Mouse (Mus musculus) ES-CJ7 (cell line): ENCODE data around the gene Aldh3a2.
A peak's percentile ranks its signal among the peaks of the same experiment; 100 is the strongest.
"Not testable (repeated sequence)": the region's sequence is repeated elsewhere in the genome, so short reads cannot be mapped to it uniquely, and the experiment has no call there.

Experiments used
- DNase-seq: peaks from one replicate; pipeline ENCODE4 v3.0.0; 2011; ENCODE audit warnings: low read depth, low spot score

The Aldh3a2 gene

DNA sequence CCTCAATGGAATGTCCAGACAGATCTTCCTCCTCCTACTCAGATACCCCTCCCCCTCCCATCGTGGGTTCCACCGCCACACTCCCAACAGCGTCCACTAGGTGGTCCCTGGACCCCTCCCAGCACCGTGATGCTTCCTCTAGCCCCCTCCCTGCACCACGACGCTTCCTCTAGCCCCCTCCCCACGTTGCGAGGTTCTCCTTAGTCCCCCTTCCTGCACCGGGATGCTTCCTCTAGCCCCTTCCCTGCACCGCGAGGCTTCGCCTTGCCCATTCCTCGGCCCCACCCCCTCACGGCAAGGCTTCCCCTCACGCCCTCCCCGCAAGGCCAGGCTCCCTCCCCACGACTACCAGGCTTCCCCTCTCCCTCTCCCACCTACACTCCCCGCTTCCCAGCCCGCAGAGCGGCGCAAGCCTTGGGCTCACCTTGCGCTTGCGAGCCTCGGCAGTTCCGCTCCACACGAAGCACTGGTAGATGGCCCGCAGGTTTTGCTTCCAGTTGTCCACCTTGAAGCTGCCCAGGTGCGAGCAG is 92.9 kb downstream of the Aldh3a2 start:
- DNase-seq, result peak; percentile 87

DNA sequence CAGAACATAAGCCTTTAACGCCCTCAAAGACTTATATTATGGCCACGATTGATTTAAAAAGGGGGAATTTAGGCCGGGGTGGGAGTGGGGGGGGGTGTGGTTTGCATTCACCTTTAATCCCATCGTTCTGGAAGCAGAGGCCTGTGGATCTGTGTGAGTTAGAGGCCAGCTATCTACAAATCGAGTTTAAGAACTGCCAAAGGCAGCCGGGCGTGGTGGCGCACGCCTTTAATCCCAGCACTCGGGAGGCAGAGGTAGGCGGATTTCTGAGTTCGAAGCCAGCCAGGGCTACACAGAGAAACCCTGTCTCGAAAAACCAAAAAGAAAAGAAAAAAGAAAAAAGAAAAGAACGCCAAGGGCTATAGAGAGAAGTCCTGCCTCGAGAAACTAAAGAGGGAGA is 93.8 kb downstream of the Aldh3a2 start:
- DNase-seq, result not testable (repeated sequence)
